Mouse (Mus musculus) heart, embryonic 15.5 days (tissue): Measurements from ENCODE around the gene Mybl2. TPM values are rescaled to one million over a fixed set of nuclear protein-coding genes. Genes with fewer than 3 reads are reported as not detected.

Experiments used
- ATAC-seq: fragments of 200-750 bp; cut with Nextera tagmentation; replicated peaks from 2 replicates; pipeline ENCODE4 v1.8.0; 2017; ENCODE audit warnings: low read depth, moderate TSS enrichment; ENCODE audit not compliant: insufficient number of reproducible peaks, insufficient read depth, low FRiP score
- H3K27ac ChIP-seq: fragments of 300-500 bp; sonication (generic); 2 replicates; pipeline ENCODE4 v1.5.1; 2015; ENCODE audit warnings: mild to moderate bottlenecking, inconsistent platforms
- H3K27me3 ChIP-seq: fragments of 300-500 bp; sonication (generic); 2 replicates; pipeline ENCODE4 v1.6.1; 2015; ENCODE audit warnings: inconsistent platforms
- H3K36me3 ChIP-seq: fragments of 300-500 bp; sonication (generic); 2 replicates; pipeline ENCODE4 v1.6.1; 2015; ENCODE audit warnings: mild to moderate bottlenecking, inconsistent platforms
- H3K4me1 ChIP-seq: fragments of 300-500 bp; sonication (generic); replicated peaks from 2 replicates; pipeline ENCODE4 v1.6.1; 2015; ENCODE audit warnings: inconsistent platforms
- H3K4me2 ChIP-seq: fragments of 300-500 bp; sonication (generic); 2 replicates; pipeline ENCODE4 v1.6.1; 2015; ENCODE audit warnings: inconsistent platforms, mild to moderate bottlenecking, moderate library complexity
- H3K4me3 ChIP-seq: fragments of 300-500 bp; sonication (generic); 2 replicates; pipeline ENCODE4 v1.5.1; 2015; ENCODE audit warnings: mild to moderate bottlenecking, inconsistent platforms
- H3K9ac ChIP-seq: fragments of 300-500 bp; sonication (generic); 2 replicates; pipeline ENCODE4 v1.6.1; 2015; ENCODE audit warnings: mild to moderate bottlenecking, inconsistent platforms
- H3K9me3 ChIP-seq: fragments of 300-500 bp; sonication (generic); replicated peaks from 2 replicates; pipeline ENCODE4 v1.6.1; 2016; ENCODE audit warnings: inconsistent platforms
- WGBS: fragments of 180-500 bp; shearing (Covaris S2); methylation state at CpG from one replicate; pipeline ENCODE4 v1.1.7; 2015; ENCODE audit warnings: mixed read lengths; 5-methylcytosine and 5-hydroxymethylcytosine counted together
- microRNA-seq: library from miRNA; unstranded; fragments of <30 nt; microRNA quantifications from one replicate; pipeline ENCODE4, GENCODE M21; 2016
- polyA plus RNA-seq: library from polyadenylated mRNA; unstranded; fragments of >200 nt; fragmentation: Nextera tagmentation; extraction: Ambion mirVana; gene quantifications from 2 replicates; pipeline ENCODE4 v1.2.1, GENCODE M21; 2015

The Mybl2 gene
- polyA plus RNA-seq, 1 experiment from 2014 or later, result 12.0 TPM

DNA sequence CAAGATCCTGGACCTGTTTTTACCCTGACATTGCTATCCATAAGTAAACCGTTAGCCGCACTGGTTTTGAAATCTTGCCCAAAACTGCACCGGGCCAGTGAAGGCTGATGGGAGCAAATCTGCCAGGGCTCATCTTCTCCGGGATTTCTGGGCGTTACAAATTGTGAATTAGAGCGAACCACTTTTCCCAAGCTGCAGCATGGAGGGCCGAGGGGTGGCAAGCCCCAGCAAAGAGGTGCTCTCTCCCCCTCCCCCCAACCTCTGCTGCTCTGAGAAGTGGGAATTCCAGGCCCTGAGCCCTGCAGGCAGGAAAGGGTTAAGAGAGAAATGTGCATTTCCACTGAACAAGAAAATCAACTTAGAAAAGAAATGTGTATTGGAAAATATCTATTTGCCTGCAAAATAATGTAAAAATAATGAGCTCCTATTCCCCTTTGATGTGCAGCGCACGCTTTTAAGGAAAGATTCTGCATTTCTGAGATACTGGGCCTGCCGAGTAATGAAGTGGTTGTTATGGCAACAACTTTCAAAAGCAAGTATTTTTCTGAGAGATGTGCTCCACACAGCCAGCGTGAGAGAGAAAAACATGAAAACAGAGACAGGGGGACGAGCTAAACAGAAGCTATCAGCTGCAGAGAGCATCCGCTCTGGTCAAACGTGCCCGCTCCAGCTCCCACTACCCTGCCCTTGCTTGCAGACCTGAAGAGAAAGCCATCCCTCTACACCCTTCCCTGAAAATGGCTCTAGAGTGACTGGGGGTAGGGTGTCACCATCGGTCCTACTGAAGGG lies 57.1 kb downstream of the Mybl2 start:
- Histone ChIP-seq H3K9ac (no peak overlapping the region), H3K36me3 (no peaks in the 10 kb centered on the region), H3K4me2 (no peak overlapping the region), H3K4me3 (no peak overlapping the region), H3K27ac (no peak overlapping the region), H3K27me3 (0 out of 2 replicates have a peak, but pooled peaks cover 5% of the 10 kb centered on the region), H3K9me3 (no peaks in the 10 kb centered on the region), H3K4me1 (no peaks in the 10 kb centered on the region)
- WGBS, result 65% methylated on average over 16 of the region's 16 CpGs
- ATAC-seq, result no peak

DNA sequence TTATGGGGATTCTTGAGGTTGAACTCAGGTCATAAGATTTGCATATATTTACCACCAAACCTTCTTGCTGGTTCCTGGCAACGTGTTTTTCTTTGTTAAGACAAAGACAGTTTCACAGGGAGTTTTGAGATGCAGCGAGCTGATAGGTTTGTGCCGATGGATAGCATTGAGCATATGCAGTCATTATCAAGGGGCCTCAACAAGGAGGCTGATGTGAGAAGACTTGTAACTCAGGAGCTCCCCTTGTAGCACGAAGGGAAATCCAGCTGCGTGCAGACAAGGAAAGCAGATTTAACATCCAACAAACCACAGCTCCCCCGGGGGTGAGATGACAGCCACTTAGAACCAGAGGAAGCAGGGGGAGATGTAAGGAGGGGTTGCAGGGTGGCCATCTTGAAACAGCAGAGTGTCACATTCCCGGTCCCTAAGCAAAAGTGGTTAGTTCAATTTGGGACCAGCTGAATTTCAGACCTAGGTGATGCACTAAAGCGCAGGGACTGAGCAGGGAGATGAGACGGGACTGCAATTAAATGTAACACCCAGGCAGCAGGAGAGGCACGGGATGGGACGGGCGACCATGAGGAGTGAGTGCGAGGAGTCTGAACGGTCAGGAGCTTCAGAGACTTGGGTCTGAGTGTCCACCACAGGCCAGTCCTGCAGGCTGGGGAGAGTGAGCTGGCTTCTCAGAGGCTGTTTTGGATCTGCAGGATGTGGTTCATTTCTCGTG lies 66.3 kb downstream of the Mybl2 start:
- H3K36me3 ChIP-seq, result no peaks in the 10 kb centered on the region
- no peak for ATAC-seq
- H3K27me3 ChIP-seq, result peaks cover 20% of the 10 kb centered on the region
- no peaks in the 10 kb centered on the region for H3K9me3 ChIP-seq
- peaks cover 7% of the 10 kb centered on the region for H3K4me1 ChIP-seq
- whole genome bisulfite sequencing, result 56% methylated on average over 15 of the region's 15 CpGs
- H3K27ac ChIP-seq, result no peak overlapping the region
- H3K4me2 ChIP-seq, result no peak overlapping the region
- H3K4me3 ChIP-seq, result no peak overlapping the region
- no peak overlapping the region for H3K9ac ChIP-seq

DNA sequence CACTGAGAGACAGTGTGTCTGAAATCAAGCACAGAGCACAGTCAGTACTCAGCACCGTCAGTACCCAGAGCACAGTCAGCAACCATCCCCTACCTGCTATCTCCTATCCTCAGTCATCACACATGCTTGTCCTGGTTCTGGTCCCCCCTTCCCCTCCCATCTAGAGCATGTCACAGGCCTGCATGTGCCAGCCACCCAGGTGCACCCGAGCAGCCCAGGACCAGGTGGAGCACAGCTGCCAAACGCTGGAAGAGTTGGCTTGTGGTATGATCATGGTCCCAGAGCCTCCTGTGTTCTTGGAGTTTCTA lies 66.8 kb downstream of the Mybl2 start:
- no peak for ATAC-seq
- WGBS, result 70% methylated on average over 3 of the region's 3 CpGs
- no peaks in the 10 kb centered on the region for H3K9me3 ChIP-seq
- H3K9ac ChIP-seq, result no peak overlapping the region
- H3K27me3 ChIP-seq, result peaks cover 20% of the 10 kb centered on the region
- H3K4me2 ChIP-seq, result no peak overlapping the region
- H3K4me3 ChIP-seq, result no peak overlapping the region
- H3K27ac ChIP-seq, result no peak overlapping the region
- peaks cover 7% of the 10 kb centered on the region for H3K4me1 ChIP-seq
- no peaks in the 10 kb centered on the region for H3K36me3 ChIP-seq

DNA sequence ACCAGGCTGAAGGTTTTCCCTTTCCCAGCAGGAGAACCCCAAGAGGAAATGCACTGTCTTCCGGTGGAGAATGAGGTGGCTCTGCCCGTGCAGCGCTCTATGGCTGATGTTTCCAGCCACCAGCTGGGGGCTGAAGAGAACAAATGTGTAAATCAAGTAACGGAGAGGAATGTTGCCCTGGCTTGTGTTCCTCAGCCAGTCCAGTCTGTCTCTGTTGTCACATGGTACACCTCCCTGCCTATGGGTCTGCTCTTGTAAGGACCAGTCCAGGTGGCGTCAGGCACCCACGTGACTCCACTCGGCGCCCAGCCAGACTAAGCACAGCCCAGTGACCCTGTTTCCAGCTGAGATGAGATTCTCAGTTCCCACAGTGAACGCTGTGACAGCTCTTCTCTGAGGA lies 67.8 kb downstream of the Mybl2 start:
- no peak overlapping the region for H3K9ac ChIP-seq
- 9% methylated on average over 9 of the region's 9 CpGs for WGBS
- 0 out of 2 replicates have a peak overlapping the region, but pooled peaks have one; percentile 33 for H3K27ac ChIP-seq

DNA sequence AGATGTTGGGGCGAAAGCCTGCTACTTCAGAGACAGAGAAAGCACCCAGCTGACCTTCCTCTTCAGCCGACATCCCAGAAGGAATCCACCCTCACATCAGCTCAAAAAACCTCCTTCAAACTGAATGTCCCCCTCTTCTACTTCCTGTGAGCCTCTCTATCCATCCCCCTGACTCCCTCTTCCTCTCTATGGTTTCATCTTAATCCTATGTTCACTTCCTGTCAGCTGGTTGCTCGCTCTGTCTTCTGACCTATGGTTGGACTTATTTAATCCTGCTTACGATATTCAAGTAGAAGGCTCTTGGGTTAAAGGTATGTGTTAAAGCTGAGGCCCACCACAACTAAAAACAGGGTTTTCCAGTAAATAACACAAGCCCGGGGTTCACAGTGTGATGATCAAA lies 69.0 kb downstream of the Mybl2 start:
- Histone ChIP-seq H3K27me3 (peaks cover 20% of the 10 kb centered on the region), H3K9ac (no peak overlapping the region), H3K4me2 (no peak overlapping the region), H3K9me3 (no peaks in the 10 kb centered on the region), H3K4me3 (no peak overlapping the region), H3K4me1 (peaks cover 7% of the 10 kb centered on the region), H3K36me3 (no peaks in the 10 kb centered on the region), H3K27ac (no peak overlapping the region)
- 76% methylated on average over 5 of the region's 5 CpGs for WGBS
- ATAC-seq, result no peak

More for the DNA sequence above, 67.8 kb downstream of the Mybl2 start:
- Histone ChIP-seq H3K27me3 (peaks cover 20% of the 10 kb centered on the region), H3K4me3 (peak overlapping the region; percentile 28; the same call in 1 of the 2 replicates), H3K9me3 (no peaks in the 10 kb centered on the region), H3K36me3 (no peaks in the 10 kb centered on the region), H3K4me2 (peak overlapping the region; percentile 55), H3K4me1 (peaks cover 7% of the 10 kb centered on the region)
- peak; percentile 94 for ATAC-seq

DNA sequence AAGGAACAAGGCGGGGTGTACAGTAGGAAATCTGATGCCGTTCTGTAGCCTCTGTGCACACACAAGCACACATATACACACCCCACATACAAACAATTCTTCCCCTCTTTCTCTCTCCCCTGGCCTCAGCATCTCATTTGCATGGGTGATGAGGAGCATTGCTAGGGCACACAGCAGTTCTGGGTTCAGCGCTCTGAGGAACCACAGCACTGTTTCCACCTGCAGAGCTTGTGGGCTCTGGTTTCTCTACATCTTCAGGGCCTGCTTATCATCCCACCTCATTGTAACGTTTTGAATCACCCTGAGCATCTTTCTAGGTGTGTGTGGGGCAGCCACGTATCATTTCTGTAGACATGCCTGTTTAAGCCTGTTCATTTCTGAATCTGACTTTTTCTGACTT lies 76.3 kb downstream of the Mybl2 start:
- Histone ChIP-seq H3K4me2 (no peak overlapping the region), H3K4me1 (no peaks in the 10 kb centered on the region), H3K36me3 (no peaks in the 10 kb centered on the region), H3K27ac (no peak overlapping the region), H3K4me3 (no peak overlapping the region), H3K9ac (no peak overlapping the region), H3K27me3 (no peaks in the 10 kb centered on the region), H3K9me3 (no peaks in the 10 kb centered on the region)
- ATAC-seq, result no peak
- 74% methylated on average over 5 of the region's 5 CpGs for WGBS

DNA sequence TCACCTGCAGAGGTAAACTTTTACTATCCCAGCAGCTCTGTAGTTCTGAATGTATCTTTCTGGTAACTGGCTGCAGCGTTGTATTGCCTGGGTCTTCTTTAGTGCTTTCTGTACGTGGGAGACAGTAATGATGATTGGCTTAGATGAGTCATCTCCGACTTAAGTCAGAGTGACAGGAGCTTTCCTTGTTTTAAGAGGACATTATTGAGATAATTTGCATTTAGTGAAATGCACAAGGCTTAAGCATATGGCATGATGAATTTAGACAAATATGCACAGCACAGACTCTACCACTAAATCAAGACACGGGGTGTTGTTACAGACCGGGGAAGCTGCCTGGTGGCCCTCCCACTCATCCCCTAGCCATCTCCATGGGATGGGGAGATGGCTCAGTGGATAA lies 77.8 kb downstream of the Mybl2 start:
- Histone ChIP-seq H3K4me2 (no peak overlapping the region), H3K9me3 (no peaks in the 10 kb centered on the region), H3K27ac (no peak overlapping the region), H3K4me1 (no peaks in the 10 kb centered on the region), H3K36me3 (no peaks in the 10 kb centered on the region), H3K4me3 (no peak overlapping the region), H3K9ac (no peak overlapping the region), H3K27me3 (no peaks in the 10 kb centered on the region)
- 79% methylated on average over 5 of the region's 5 CpGs for WGBS
- ATAC-seq, result no peak

Small RNAs within 50 kb of the gene (microRNA-seq; reads per million reads assigned to microRNA genes)
- gene Gm22174 (not detected), gene Mir7003 (not detected)

Other genes starting within 250 kb of the Mybl2 start
- 105 and 121 TPM in 2 replicates for gene Srsf6, start 123.2 kb upstream of the Mybl2 start, polyA plus RNA-seq
- gene L3mbtl1, start 111.2 kb upstream of the Mybl2 start, polyA plus RNA-seq, result 0.09 TPM in 1 of 2 replicates, not detected in the other
- not detected in 2 replicates for gene Sgk2, start 67.4 kb upstream of the Mybl2 start, polyA plus RNA-seq
- gene Ift52, start 37.3 kb upstream of the Mybl2 start, polyA plus RNA-seq, result 32.0 and 33.8 TPM in 2 replicates
- gene Gtsf1l, start 33.2 kb downstream of the Mybl2 start, polyA plus RNA-seq, result not detected in 2 replicates
- gene Tox2, start 148.4 kb downstream of the Mybl2 start, polyA plus RNA-seq, result 4.4 and 5.9 TPM in 2 replicates